Mouse (Mus musculus) liver, embryonic 15.5 days (tissue): ENCODE measurements around the gene Nudcd3. TPM values are rescaled to one million over a fixed set of nuclear protein-coding genes. Genes with fewer than 3 reads are reported as not detected.

Experiments used
- ATAC-seq: fragments of 200-750 bp; cut with Nextera tagmentation; 2 replicates; pipeline ENCODE4 v1.8.0; 2017; ENCODE audit warnings: moderate number of reproducible peaks, mild to moderate bottlenecking, moderate library complexity; ENCODE audit not compliant: insufficient read depth
- H3K27ac ChIP-seq: fragments of 300-500 bp; sonication (generic); replicated peaks from 2 replicates; pipeline ENCODE4 v1.5.1; 2015; ENCODE audit warnings: mild to moderate bottlenecking, inconsistent platforms
- H3K27me3 ChIP-seq: fragments of 300-500 bp; sonication (generic); 2 replicates; pipeline ENCODE4 v1.6.1; 2015; ENCODE audit warnings: mild to moderate bottlenecking, inconsistent platforms
- H3K36me3 ChIP-seq: fragments of 300-500 bp; sonication (generic); replicated peaks from 2 replicates; pipeline ENCODE4 v1.6.1; 2015; ENCODE audit warnings: moderate library complexity, mild to moderate bottlenecking, inconsistent platforms
- H3K4me1 ChIP-seq: fragments of 300-500 bp; sonication (generic); replicated peaks from 2 replicates; pipeline ENCODE4 v1.6.1; 2015; ENCODE audit warnings: inconsistent platforms
- H3K4me2 ChIP-seq: fragments of 300-500 bp; sonication (generic); 2 replicates; pipeline ENCODE4 v1.6.1; 2015; ENCODE audit warnings: moderate library complexity, mild to moderate bottlenecking, inconsistent platforms
- H3K4me3 ChIP-seq: fragments of 300-500 bp; sonication (generic); replicated peaks from 2 replicates; pipeline ENCODE4 v1.5.1; 2015; ENCODE audit warnings: mild to moderate bottlenecking, inconsistent platforms
- H3K9ac ChIP-seq: fragments of 300-500 bp; sonication (generic); 2 replicates; pipeline ENCODE4 v1.6.1; 2015; ENCODE audit warnings: moderate library complexity, mild to moderate bottlenecking, inconsistent platforms
- H3K9me3 ChIP-seq: fragments of 300-500 bp; sonication (generic); replicated peaks from 2 replicates; pipeline ENCODE4 v1.6.1; 2016; ENCODE audit warnings: inconsistent platforms
- WGBS: fragments of 180-500 bp; shearing (Covaris S2); methylation state at CpG from one replicate; pipeline ENCODE4 v1.1.7; 2015; ENCODE audit warnings: mixed read lengths; ENCODE audit not compliant: insufficient replicate concordance; 5-methylcytosine and 5-hydroxymethylcytosine counted together
- polyA plus RNA-seq: library from polyadenylated mRNA; unstranded; fragments of >200 nt; fragmentation: Nextera tagmentation; extraction: Ambion mirVana; gene quantifications from 2 replicates; pipeline ENCODE4 v1.2.1, GENCODE M21; 2015

Nudcd3 gene
- polyA plus RNA-seq, 1 experiment from 2014 or later: 12.3 TPM

DNA sequence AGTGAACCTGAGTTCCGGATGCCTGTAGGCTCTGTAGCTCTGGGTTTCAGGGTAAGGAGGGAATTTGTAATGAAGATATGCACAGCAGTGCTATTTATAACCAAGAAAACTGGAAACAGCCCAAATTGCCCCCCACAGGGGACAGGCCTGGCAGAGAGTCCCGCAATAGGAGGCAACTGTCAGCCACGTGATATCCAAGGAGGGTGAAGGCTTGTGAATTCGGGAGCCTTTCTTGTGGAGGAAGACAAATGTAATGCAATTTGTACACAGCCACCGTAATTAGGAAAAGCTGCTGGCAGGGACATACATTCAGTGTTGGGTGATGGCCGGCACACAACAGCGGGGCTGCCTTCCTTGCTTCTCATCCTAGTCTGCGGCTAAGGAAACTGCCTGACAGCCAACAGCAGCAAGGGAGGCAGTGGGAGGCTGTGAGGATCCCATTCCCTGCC lies 124.6 kb downstream of the Nudcd3 start:
- H3K27ac ChIP-seq: no peak overlapping the region
- no peak overlapping the region for H3K4me3 ChIP-seq
- no peaks in the 10 kb centered on the region for H3K4me1 ChIP-seq
- 58% methylated on average over 8 of the region's 8 CpGs for WGBS
- no peak overlapping the region for H3K4me2 ChIP-seq
- no peak overlapping the region for H3K9ac ChIP-seq
- H3K36me3 ChIP-seq: no peaks in the 10 kb centered on the region
- ATAC-seq: no peak
- H3K9me3 ChIP-seq: no peaks in the 10 kb centered on the region
- peaks cover 4% of the 10 kb centered on the region; the same call in 1 of the 2 replicates for H3K27me3 ChIP-seq

DNA sequence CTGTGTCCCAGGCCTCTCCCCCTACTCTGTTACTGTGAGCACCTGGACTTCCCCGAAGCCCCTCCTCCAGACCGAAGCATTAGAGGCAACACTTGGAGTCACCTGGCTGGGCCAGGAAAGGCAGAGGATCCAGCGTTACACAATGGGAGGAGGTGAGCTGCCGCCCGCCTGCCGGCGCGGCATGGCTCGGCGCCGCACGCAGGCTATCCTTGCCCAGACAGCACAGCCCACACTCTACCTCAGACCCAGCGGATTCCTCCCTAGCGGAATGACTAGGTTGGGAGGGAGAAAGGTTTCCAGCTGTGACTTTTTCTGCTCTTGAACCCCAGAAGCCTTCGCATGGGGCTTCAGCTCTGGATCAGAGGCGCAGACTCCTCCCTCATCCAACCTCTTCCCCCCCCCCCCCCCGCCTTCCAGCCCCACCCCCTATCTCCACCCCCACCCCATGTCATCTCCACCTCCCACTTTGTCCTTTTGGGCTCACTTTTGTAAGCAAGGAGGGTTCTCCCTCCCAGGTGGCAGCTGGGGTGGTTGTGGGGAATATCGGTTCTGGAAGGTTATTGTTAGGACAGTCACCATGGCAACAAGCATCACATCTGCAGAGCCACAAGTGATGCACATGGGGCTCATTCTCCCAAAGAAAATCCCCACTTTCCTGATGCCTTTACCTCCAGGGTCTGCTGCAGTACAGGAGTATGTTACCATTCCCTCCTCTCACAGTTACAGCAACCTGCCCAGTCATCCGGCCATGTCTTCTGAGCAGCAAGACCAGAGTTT lies 131.8 kb downstream of the Nudcd3 start:
- Histone ChIP-seq H3K27me3 (peaks cover 76% of the 10 kb centered on the region), H3K4me1 (peaks cover 5% of the 10 kb centered on the region; the same call in 1 of the 2 replicates), H3K9ac (no peak overlapping the region), H3K9me3 (no peaks in the 10 kb centered on the region), H3K27ac (no peak overlapping the region), H3K4me3 (no peak overlapping the region), H3K36me3 (no peaks in the 10 kb centered on the region), H3K4me2 (no peak overlapping the region)
- ATAC-seq: no peak
- WGBS: 12% methylated on average over 18 of the region's 19 CpGs

- H3K36me3 ChIP-seq: no peaks in the 10 kb centered on the region
- H3K27me3 ChIP-seq: peaks cover 86% of the 10 kb centered on the region
- H3K9me3 ChIP-seq: no peaks in the 10 kb centered on the region
- H3K4me1 ChIP-seq: peaks cover 5% of the 10 kb centered on the region; the same call in 1 of the 2 replicates
- H3K27ac ChIP-seq: no peak overlapping the region
- no peak overlapping the region for H3K4me2 ChIP-seq
- H3K4me3 ChIP-seq: no peak overlapping the region
- ATAC-seq: no peak
- 37% methylated on average over 9 of the region's 9 CpGs for WGBS
- H3K9ac ChIP-seq: no peak overlapping the region
Measured at GRCm38 (mm10) chr11:6067160-6067559, 133.1 kb downstream of the Nudcd3 start.

DNA sequence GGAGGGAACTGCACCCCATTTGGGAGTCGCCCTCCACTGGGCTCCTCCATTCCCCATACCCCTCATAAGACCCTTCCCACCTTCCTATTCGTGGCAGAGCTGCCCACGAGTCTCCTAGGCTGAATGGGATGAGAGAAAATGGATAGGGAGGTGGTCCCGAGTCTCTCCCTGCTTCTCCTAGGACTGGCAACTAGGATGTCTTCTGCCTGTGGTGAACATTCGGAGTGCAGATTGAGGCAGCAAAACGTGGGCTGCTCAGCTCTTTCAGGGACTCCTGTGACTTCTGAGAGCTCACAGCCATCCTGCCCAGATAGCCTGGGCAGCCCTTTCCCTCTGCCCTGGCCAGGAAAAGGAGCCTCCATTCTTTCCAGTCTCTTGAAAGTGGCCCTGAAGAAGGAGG lies 134.0 kb downstream of the Nudcd3 start, which contains the start of gene Camk2b:
Camk2b (minus strand) TSS at position 187 of the 400 bp plus-strand sequence.
- H3K4me3 ChIP-seq: peak within 1 kb of the TSS; percentile 42
- H3K9ac ChIP-seq: no peak within 1 kb of the TSS
- WGBS: 9% methylated on average over 6 of the region's 6 CpGs
- no peak for ATAC-seq
- no peaks in the 10 kb centered on the region for H3K9me3 ChIP-seq
- no peaks in the 10 kb centered on the region for H3K36me3 ChIP-seq
- peaks cover 5% of the 10 kb centered on the region; the same call in 1 of the 2 replicates for H3K4me1 ChIP-seq
- peaks cover 85% of the 10 kb centered on the region for H3K27me3 ChIP-seq
- H3K4me2 ChIP-seq: peak within 1 kb of the TSS; percentile 63
- no peak within 1 kb of the TSS for H3K27ac ChIP-seq

DNA sequence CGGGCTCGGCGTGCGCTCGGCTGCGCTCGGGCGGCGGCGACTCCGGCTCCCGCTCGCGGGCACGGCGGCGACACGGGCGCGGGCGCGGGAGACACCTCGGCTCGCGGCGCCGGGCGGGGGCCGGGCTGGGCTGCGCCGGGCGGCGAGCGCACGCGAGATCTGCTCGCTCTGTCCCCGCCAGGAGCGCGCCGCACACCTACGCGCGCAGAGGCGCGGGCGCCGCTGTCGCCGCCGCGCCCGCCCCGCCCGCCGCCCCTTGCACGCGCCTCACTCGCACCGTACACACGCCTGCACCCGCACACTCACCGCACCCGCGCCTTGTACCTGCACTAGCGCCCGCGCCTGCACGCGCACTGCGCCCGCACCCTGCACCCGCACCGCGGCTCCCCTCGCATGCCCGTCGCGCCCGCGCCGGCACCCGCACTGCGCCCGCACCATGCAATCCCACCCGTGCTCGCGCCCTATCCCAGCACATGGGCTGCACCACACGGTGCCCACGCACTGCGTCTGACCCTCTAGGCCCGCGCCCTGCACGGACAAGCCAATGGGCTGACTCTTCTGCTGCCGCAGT lies 134.6 kb downstream of the Nudcd3 start:
- Histone ChIP-seq H3K9ac (no peak overlapping the region), H3K27me3 (peaks cover 83% of the 10 kb centered on the region), H3K36me3 (no peaks in the 10 kb centered on the region), H3K4me3 (peak overlapping the region; percentile 42), H3K27ac (no peak overlapping the region), H3K9me3 (no peaks in the 10 kb centered on the region), H3K4me2 (peak overlapping the region; percentile 63), H3K4me1 (peaks cover 5% of the 10 kb centered on the region; the same call in 1 of the 2 replicates)
- no peak for ATAC-seq
- 1% methylated on average over 80 of the region's 95 CpGs for WGBS

DNA sequence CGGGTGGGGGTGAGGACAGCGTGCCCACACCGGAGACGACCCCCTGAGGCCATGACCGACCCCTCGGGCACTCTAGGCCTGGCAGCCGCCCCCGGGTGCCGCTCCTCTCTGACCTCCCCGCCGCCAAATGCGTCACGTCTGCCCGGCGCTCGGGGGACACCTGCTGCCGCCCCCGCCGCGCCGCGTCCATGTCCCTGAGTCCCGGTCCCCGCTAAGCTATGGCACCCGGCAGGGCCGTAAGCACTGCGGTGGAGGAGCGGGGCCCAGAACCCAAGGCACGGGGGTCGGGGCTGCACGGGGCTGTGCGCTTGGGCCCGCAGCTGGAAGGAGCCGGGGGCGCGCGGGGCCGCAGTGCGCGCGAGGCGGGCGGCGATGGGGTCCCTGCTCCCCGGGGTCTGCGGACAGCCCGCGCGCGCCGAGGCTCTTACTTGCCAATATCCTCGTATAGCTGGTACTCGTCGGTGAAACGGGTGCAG lies 135.1 kb downstream of the Nudcd3 start:
- peak overlapping the region; percentile 63 for H3K4me2 ChIP-seq
- H3K4me1 ChIP-seq: peaks cover 5% of the 10 kb centered on the region; the same call in 1 of the 2 replicates
- H3K27ac ChIP-seq: no peak overlapping the region
- H3K36me3 ChIP-seq: no peaks in the 10 kb centered on the region
- H3K27me3 ChIP-seq: peaks cover 78% of the 10 kb centered on the region
- H3K4me3 ChIP-seq: peak overlapping the region; percentile 42
- under 1% methylated on average over 55 of the region's 55 CpGs for WGBS
- H3K9ac ChIP-seq: no peak overlapping the region
- H3K9me3 ChIP-seq: no peaks in the 10 kb centered on the region
- ATAC-seq: no peak

DNA sequence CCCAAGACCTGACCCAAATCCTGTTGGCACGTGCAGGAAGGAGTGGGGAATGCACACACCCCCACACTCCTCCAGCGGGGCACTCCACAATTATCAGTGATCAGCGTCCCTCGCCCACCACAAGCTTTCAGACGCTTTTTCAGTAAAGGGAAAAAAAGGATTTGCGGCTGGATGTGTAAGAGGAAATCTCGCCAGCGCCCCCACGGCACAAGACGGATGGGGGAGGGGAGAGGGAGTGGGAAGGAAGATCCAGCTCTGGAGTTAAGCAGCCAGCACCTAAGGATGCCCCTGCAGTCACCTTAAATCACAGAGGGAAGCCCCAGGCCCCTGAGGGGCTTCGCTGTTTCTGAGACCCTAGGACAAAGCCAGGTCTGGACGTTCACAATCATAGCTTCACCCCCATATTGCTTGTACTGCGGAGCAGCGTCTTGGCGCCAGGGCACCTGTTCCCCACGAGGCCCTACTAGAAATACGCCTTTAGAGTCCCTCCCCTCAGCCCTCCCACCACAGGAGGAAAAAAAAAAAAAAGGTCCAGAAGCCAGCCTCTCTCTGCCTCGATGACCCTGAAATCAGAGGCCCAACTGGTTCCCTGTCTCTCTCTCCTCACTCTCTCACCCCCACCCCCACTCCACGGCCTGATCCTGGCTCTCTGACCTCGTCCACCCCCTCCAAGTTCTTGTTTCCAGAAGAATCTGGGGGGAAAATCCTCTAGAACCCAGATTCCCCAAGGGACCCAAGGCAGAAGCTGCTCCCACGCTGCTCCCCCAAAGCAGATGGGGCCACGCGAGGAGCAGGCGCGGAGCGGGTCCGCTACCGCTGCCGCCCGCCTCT lies 135.8 kb downstream of the Nudcd3 start:
- Histone ChIP-seq H3K9me3 (no peaks in the 10 kb centered on the region), H3K36me3 (no peaks in the 10 kb centered on the region), H3K4me2 (peak overlapping the region; percentile 63), H3K27me3 (peaks cover 72% of the 10 kb centered on the region), H3K4me1 (peaks cover 5% of the 10 kb centered on the region; the same call in 1 of the 2 replicates), H3K4me3 (peak overlapping the region; percentile 42), H3K9ac (no peak overlapping the region), H3K27ac (no peak overlapping the region)
- ATAC-seq: no peak
- 7% methylated on average over 30 of the region's 30 CpGs for WGBS

DNA sequence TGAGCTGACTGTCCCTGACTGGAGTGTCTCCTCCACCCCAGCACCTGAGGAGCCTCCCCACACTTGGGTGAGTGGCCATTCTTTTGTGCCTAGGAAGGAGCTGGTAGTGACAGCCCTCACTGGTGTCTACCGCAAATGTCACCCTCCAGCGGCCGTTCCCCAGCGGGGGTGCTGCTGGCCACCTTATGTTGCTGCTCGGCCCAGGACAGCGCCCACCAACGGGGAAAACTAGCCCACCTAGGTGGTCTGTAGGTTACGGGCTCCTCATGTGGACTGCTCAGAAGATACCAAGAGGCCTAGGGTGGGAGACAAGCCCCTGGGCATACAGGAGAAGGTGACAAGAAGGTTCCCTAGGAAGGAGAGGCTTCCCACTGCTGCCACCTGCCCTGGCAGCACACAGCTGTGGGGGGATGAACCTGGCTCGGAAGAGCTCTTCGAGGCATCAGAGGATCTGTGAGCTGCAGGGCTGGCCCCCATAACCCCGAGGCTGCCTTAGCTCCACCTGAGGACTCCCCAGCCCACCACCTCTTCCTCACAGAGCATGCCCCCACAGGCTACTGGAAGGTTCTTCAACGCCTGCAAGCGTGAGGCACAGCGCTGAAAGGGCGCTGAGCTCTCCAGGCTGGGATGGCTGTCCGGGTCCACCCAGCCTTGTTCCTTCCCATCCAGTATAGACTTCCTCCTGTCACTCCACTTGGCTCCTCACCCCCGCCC lies 136.6 kb downstream of the Nudcd3 start:
- ATAC-seq: no peak
- Histone ChIP-seq H3K27ac (no peak overlapping the region), H3K36me3 (no peaks in the 10 kb centered on the region), H3K9me3 (no peaks in the 10 kb centered on the region), H3K27me3 (peaks cover 64% of the 10 kb centered on the region), H3K4me1 (peaks cover 5% of the 10 kb centered on the region; the same call in 1 of the 2 replicates), H3K4me2 (no peak overlapping the region), H3K9ac (no peak overlapping the region), H3K4me3 (no peak overlapping the region)
- 44% methylated on average over 17 of the region's 17 CpGs for WGBS

DNA sequence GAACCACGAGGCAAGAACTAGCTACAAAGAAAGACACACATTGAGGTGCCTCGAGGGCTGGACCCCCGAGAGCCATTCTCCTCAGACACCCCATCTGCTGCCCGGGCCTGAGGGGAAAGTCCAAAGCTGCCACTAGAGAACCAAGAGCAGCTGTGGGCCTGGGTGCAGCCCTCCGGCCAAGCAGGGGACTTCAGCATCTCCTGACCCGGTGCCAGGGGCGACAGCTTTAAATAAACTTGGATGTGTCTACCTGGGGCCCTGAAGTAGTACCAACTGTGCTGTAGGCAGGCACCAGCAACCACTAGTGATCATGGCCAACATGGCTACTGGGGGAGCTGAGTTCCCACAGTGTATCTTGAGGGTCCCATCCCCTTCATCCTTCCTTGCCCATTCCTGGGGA lies 137.2 kb downstream of the Nudcd3 start:
- 61% methylated on average over 7 of the region's 7 CpGs for WGBS
- Histone ChIP-seq H3K9me3 (no peaks in the 10 kb centered on the region), H3K27ac (no peak overlapping the region), H3K9ac (no peak overlapping the region), H3K4me3 (no peak overlapping the region), H3K4me1 (peaks cover 5% of the 10 kb centered on the region; the same call in 1 of the 2 replicates), H3K27me3 (peaks cover 58% of the 10 kb centered on the region), H3K4me2 (no peak overlapping the region), H3K36me3 (no peaks in the 10 kb centered on the region)
- ATAC-seq: no peak

GRCm38 (mm10) chr11:6062329-6062728 lies 137.9 kb downstream of the Nudcd3 start:
- no peak for ATAC-seq
- peaks cover 51% of the 10 kb centered on the region for H3K27me3 ChIP-seq
- H3K4me1 ChIP-seq: peaks cover 5% of the 10 kb centered on the region; the same call in 1 of the 2 replicates

More at GRCm38 (mm10) chr11:6062329-6062728, 137.9 kb downstream of the Nudcd3 start:
- Histone ChIP-seq H3K9me3 (no peaks in the 10 kb centered on the region), H3K27ac (no peak overlapping the region), H3K4me2 (no peak overlapping the region), H3K36me3 (no peaks in the 10 kb centered on the region), H3K9ac (no peak overlapping the region), H3K4me3 (no peak overlapping the region)
- 69% methylated on average over 11 of the region's 11 CpGs for WGBS
